Mouse (Mus musculus): ENCODE results near the gene Phrf1. TPM values are rescaled to one million over a fixed set of nuclear protein-coding genes. Genes with fewer than 3 reads are reported as not detected.
A peak's percentile ranks its signal among the peaks of the same experiment; 100 is the strongest.

Gene Phrf1
- polyA plus RNA-seq, 1 experiment from 2014 or later = 85.4 TPM

GRCm38 (mm10) chr7:141302702-141303268, 74.2 kb downstream of the Phrf1 start:
- TF ChIP-seq CTCF (IDR thresholded peaks at IDR 0.05; ENCODE audit: low read depth) = no peak
- no peak overlapping the region for H3K4me2 ChIP-seq
- H3K9ac ChIP-seq = no peak overlapping the region
- H3K27me3 ChIP-seq (ENCODE audit: insufficient read depth, low read length) = no peaks in the 10 kb centered on the region
- ATAC-seq (ENCODE audit: insufficient read depth) (no peak), DNase-seq (no peak)
- no peaks in the 10 kb centered on the region for H3K9me3 ChIP-seq (ENCODE audit: low read depth, low read length)
- no peak overlapping the region for H3K27ac ChIP-seq (ENCODE audit: low read depth)
- H3K36me3 ChIP-seq (ENCODE audit: insufficient read depth) = peaks cover 92% of the 10 kb centered on the region
- WGBS = 77% methylated on average over 1 of the region's 1 CpGs
- no peaks in the 10 kb centered on the region for H3K4me1 ChIP-seq (ENCODE audit: insufficient read depth)
- no peak overlapping the region for H3K4me3 ChIP-seq (ENCODE audit: low read depth, low read length)

GRCm38 (mm10) chr7:141304537-141304936, 76.0 kb downstream of the Phrf1 start:
- Histone ChIP-seq H3K36me3 (ENCODE audit: insufficient read depth) (peaks cover 97% of the 10 kb centered on the region), H3K27me3 (ENCODE audit: insufficient read depth, low read length) (no peaks in the 10 kb centered on the region), H3K4me1 (ENCODE audit: insufficient read depth) (no peaks in the 10 kb centered on the region), H3K4me2 (no peak overlapping the region), H3K4me3 (ENCODE audit: low read depth, low read length) (no peak overlapping the region), H3K9ac (no peak overlapping the region), H3K27ac (ENCODE audit: low read depth) (no peak overlapping the region), H3K9me3 (ENCODE audit: low read depth, low read length) (no peaks in the 10 kb centered on the region)
- ATAC-seq (ENCODE audit: insufficient read depth) = no peak
- DNase-seq = no peak
- TF ChIP-seq CTCF (IDR thresholded peaks at IDR 0.05; ENCODE audit: low read depth) = no peak
- 86% methylated on average over 4 of the region's 4 CpGs for WGBS

MicroRNAs encoded within 50 kb of the gene (microRNA counts, 519-probe panel; counts per million panel counts)
- microRNA mmu-miR-210 = 3,389 counts per million, percentile 67 among the panel's probes with 10 or more counts

Small RNA genes lying within 50 kb of the gene (microRNA-seq; reads per million reads assigned to microRNA genes)
- 553 reads per million, percentile 67 among the genes with 10 or more reads in this experiment for gene Mir210 (ENCODE audit: borderline number of aligned reads)

Other genes with a start within 250 kb of the Phrf1 start
- gene Ifitm3, start 218.0 kb upstream of the Phrf1 start, polyA plus RNA-seq (2014; fragmentation: Nextera tagmentation; extraction: Ambion mirVana) = 164 and 183 TPM in 2 replicates
- gene Ifitm6, start 210.9 kb upstream of the Phrf1 start, polyA plus RNA-seq (2014; fragmentation: Nextera tagmentation; extraction: Ambion mirVana) = 0.49 and 1.1 TPM in 2 replicates
- gene Gm17387, start 199.7 kb upstream of the Phrf1 start, polyA plus RNA-seq (2014; fragmentation: Nextera tagmentation; extraction: Ambion mirVana) = not detected in 2 replicates
- 5.6 and 7.1 TPM in 2 replicates for gene B4galnt4, start 167.7 kb upstream of the Phrf1 start, polyA plus RNA-seq (2014; fragmentation: Nextera tagmentation; extraction: Ambion mirVana)
- 7.5 and 8.7 TPM in 2 replicates for gene Pkp3, start 150.6 kb upstream of the Phrf1 start, polyA plus RNA-seq (2014; fragmentation: Nextera tagmentation; extraction: Ambion mirVana)
- gene Sigirr, start 128.2 kb upstream of the Phrf1 start, polyA plus RNA-seq (2014; fragmentation: Nextera tagmentation; extraction: Ambion mirVana) = 7.8 and 9.8 TPM in 2 replicates
- 4.2 and 4.3 TPM in 2 replicates for gene Ano9, start 111.0 kb upstream of the Phrf1 start, polyA plus RNA-seq (2014; fragmentation: Nextera tagmentation; extraction: Ambion mirVana)
- gene Ptdss2, start 106.4 kb upstream of the Phrf1 start, polyA plus RNA-seq (2014; fragmentation: Nextera tagmentation; extraction: Ambion mirVana) = 50.6 and 57.7 TPM in 2 replicates
- gene Rnh1, start 55.9 kb upstream of the Phrf1 start, polyA plus RNA-seq (2014; fragmentation: Nextera tagmentation; extraction: Ambion mirVana) = 124 and 130 TPM in 2 replicates
- 85.8 and 97.4 TPM in 2 replicates for gene Hras, start 34.8 kb upstream of the Phrf1 start, polyA plus RNA-seq (2014; fragmentation: Nextera tagmentation; extraction: Ambion mirVana)
- gene Lrrc56, start 34.6 kb upstream of the Phrf1 start, polyA plus RNA-seq (2014; fragmentation: Nextera tagmentation; extraction: Ambion mirVana) = 3.8 and 4.3 TPM in 2 replicates
- gene Lmntd2, start 14.7 kb upstream of the Phrf1 start, polyA plus RNA-seq (2014; fragmentation: Nextera tagmentation; extraction: Ambion mirVana) = 0.74 and 1.4 TPM in 2 replicates
- gene Rassf7, start 12.9 kb upstream of the Phrf1 start, polyA plus RNA-seq (2014; fragmentation: Nextera tagmentation; extraction: Ambion mirVana) = 38.9 and 41.1 TPM in 2 replicates
- gene Irf7, start 37.7 kb downstream of the Phrf1 start, polyA plus RNA-seq (2014; fragmentation: Nextera tagmentation; extraction: Ambion mirVana) = 1.0 and 1.9 TPM in 2 replicates
- gene Cdhr5, start 48.0 kb downstream of the Phrf1 start, polyA plus RNA-seq (2014; fragmentation: Nextera tagmentation; extraction: Ambion mirVana) = not detected in 2 replicates
- 2.2 and 5.1 TPM in 2 replicates for gene Sct, start 50.3 kb downstream of the Phrf1 start, polyA plus RNA-seq (2014; fragmentation: Nextera tagmentation; extraction: Ambion mirVana)
- 1.0 and 1.4 TPM in 2 replicates for gene Drd4, start 63.2 kb downstream of the Phrf1 start, polyA plus RNA-seq (2014; fragmentation: Nextera tagmentation; extraction: Ambion mirVana)
- 69.8 and 74.2 TPM in 2 replicates for gene Deaf1, start 98.9 kb downstream of the Phrf1 start, polyA plus RNA-seq (2014; fragmentation: Nextera tagmentation; extraction: Ambion mirVana)
- 28.8 and 30.3 TPM in 2 replicates for gene Tmem80, start 99.0 kb downstream of the Phrf1 start, polyA plus RNA-seq (2014; fragmentation: Nextera tagmentation; extraction: Ambion mirVana)
- 20.0 and 22.4 TPM in 2 replicates for gene Eps8l2, start 110.1 kb downstream of the Phrf1 start, polyA plus RNA-seq (2014; fragmentation: Nextera tagmentation; extraction: Ambion mirVana)
- gene Taldo1, start 163.4 kb downstream of the Phrf1 start, polyA plus RNA-seq (2014; fragmentation: Nextera tagmentation; extraction: Ambion mirVana) = 241 and 257 TPM in 2 replicates
- 48.5 and 49.1 TPM in 2 replicates for gene Gatd1, start 185.4 kb downstream of the Phrf1 start, polyA plus RNA-seq (2014; fragmentation: Nextera tagmentation; extraction: Ambion mirVana)
- not detected in 2 replicates for gene Cend1, start 200.7 kb downstream of the Phrf1 start, polyA plus RNA-seq (2014; fragmentation: Nextera tagmentation; extraction: Ambion mirVana)
- 27.6 and 30.1 TPM in 2 replicates for gene Slc25a22, start 209.1 kb downstream of the Phrf1 start, polyA plus RNA-seq (2014; fragmentation: Nextera tagmentation; extraction: Ambion mirVana)
- 12.6 and 14.2 TPM in 2 replicates for gene Pidd1, start 215.2 kb downstream of the Phrf1 start, polyA plus RNA-seq (2014; fragmentation: Nextera tagmentation; extraction: Ambion mirVana)
- 1,415 and 1,470 TPM in 2 replicates for gene Rplp2, start 218.6 kb downstream of the Phrf1 start, polyA plus RNA-seq (2014; fragmentation: Nextera tagmentation; extraction: Ambion mirVana)
- 26.1 and 26.3 TPM in 2 replicates for gene Pnpla2, start 226.4 kb downstream of the Phrf1 start, polyA plus RNA-seq (2014; fragmentation: Nextera tagmentation; extraction: Ambion mirVana)
- 15.1 and 18.9 TPM in 2 replicates for gene Cracr2b, start 232.3 kb downstream of the Phrf1 start, polyA plus RNA-seq (2014; fragmentation: Nextera tagmentation; extraction: Ambion mirVana)
- gene Cd151, start 238.6 kb downstream of the Phrf1 start, polyA plus RNA-seq (2014; fragmentation: Nextera tagmentation; extraction: Ambion mirVana) = 69.8 and 79.1 TPM in 2 replicates
- 71.2 and 74.3 TPM in 2 replicates for gene Polr2l, start 246.3 kb downstream of the Phrf1 start, polyA plus RNA-seq (2014; fragmentation: Nextera tagmentation; extraction: Ambion mirVana)
- 95.5 and 100.0 TPM in 2 replicates for gene Tspan4, start 246.5 kb downstream of the Phrf1 start, polyA plus RNA-seq (2014; fragmentation: Nextera tagmentation; extraction: Ambion mirVana)

All from lung, embryonic 14.5 days (tissue).